Mouse (Mus musculus) kidney, adult 2 months (tissue): ENCODE measurements around the gene Nav3. TPM values are rescaled to one million over a fixed set of nuclear protein-coding genes. Genes with fewer than 3 reads are reported as not detected.

Source experiments
- DNase-seq: peaks from one replicate; pipeline ENCODE4 v3.0.0; 2021
- H3K27ac ChIP-seq: fragments of 200-500 bp; 2 replicates; pipeline ENCODE4 v1.5.1; 2012; ENCODE audit warnings: low read depth, low read length, control low read depth, inconsistent platforms; ENCODE audit not compliant: insufficient read depth
- H3K27me3 ChIP-seq: fragments of 200-500 bp; replicated peaks from 2 replicates; pipeline ENCODE4 v1.6.1; 2012; ENCODE audit warnings: mild to moderate bottlenecking, moderate library complexity, low read length, inconsistent platforms; ENCODE audit not compliant: control insufficient read depth, insufficient read depth
- H3K36me3 ChIP-seq: fragments of 200-500 bp; 2 replicates; pipeline ENCODE4 v1.6.1; 2012; ENCODE audit warnings: mild to moderate bottlenecking, moderate library complexity, low read length, inconsistent platforms; ENCODE audit not compliant: control insufficient read depth, insufficient read depth
- H3K4me1 ChIP-seq: fragments of 200-500 bp; 2 replicates; pipeline ENCODE4 v1.6.1; 2011; ENCODE audit warnings: low read length; ENCODE audit not compliant: control insufficient read depth, insufficient read depth
- H3K4me3 ChIP-seq: fragments of 200-500 bp; 2 replicates; pipeline ENCODE4 v1.5.1; 2011; ENCODE audit warnings: mild to moderate bottlenecking, low read depth, low read length, control low read depth; ENCODE audit not compliant: insufficient read depth
- CTCF ChIP-seq: fragments of 200-500 bp; conservative IDR thresholded peaks from 2 replicates; pipeline ENCODE4 v1.5.1; 2011; ENCODE audit warnings: low read depth, mild to moderate bottlenecking, control low read depth, low read length, moderate library complexity, mixed read lengths; ENCODE audit not compliant: insufficient read depth, insufficient read length
- POLR2A ChIP-seq: fragments of 200-500 bp; IDR thresholded peaks from one replicate; pipeline ENCODE4 v1.6.1; 2011; ENCODE audit warnings: low read depth, low read length, control low read depth
- WGBS: fragments of 180-500 bp; shearing (Covaris S2); methylation state at CpG from one replicate; pipeline ENCODE4 v1.1.7; 2018; 5-methylcytosine and 5-hydroxymethylcytosine counted together
- polyA plus RNA-seq: library from polyadenylated mRNA; depleted of rRNA; stranded (reverse); fragments of >200 nt; gene quantifications from 2 replicates; pipeline ENCODE4 v1.2.3, GENCODE M21; 2012

Gene Nav3
- polyA plus RNA-seq, 1 experiment, result 1.8 TPM

DNA sequence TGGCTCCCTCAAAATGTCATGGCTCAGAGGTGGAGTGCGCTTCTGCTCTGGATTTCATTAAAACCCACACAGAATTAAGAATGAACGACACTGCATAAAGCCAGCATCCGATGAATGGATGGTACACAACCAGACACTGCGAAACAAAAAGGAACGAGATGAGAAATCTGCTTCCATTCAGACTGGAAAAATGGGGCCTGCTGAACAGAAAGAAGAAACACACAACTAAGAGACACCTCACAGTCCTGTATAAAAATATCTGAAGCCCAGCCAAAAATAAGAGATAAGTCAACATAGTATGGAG is 526.7 kb downstream of the Nav3 start:
- H3K27me3 ChIP-seq, result no peaks in the 10 kb centered on the region
- DNase-seq, result no peak
- no peaks in the 10 kb centered on the region for H3K36me3 ChIP-seq
- H3K4me3 ChIP-seq, result no peak overlapping the region
- no peaks in the 10 kb centered on the region for H3K4me1 ChIP-seq
- no peak for TF ChIP-seq CTCF
- no peak for TF ChIP-seq POLR2A
- H3K27ac ChIP-seq, result no peak overlapping the region
- WGBS, result 66% methylated on average over 5 of the region's 5 CpGs

DNA sequence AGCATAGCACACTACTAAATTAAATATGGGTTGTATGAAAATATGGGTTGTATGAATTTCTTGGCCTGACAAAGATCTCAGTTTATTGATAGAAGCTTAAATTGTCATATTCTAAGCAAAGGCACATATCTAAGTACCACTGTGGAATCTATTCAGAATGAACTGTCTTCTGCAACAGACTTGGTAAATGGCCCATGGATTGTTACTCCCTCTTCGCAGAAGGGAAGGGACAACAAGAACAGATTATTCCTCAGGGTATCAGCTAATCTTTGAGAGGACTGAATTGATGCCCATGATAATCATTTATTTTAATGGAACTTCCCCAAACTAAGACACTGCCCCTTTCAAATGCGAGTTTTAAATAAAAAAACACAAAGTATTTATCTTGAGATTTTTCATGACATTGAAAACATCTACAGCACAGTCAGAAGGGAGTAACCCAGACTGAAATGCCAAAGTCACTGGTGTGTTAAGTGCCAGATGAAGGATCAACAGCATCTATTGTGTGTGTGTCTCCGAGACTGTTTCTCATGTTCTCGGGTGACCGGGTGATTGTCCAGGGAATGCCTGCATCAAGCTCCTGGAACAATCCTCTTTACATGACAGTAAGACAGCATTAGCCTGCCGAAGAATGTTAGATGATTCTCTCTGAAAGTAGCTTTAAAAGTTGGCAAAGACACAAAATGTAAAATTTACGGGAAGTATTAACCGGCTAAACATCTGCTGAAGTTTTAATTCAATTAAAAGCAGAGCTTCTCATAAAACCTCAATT is 527.3 kb downstream of the Nav3 start:
- 32% methylated on average over 8 of the region's 8 CpGs for WGBS

GRCm38 (mm10) chr10:109926149-109926548 is 529.9 kb downstream of the Nav3 start:
- H3K4me1 ChIP-seq, result no peaks in the 10 kb centered on the region
- 65% methylated on average over 3 of the region's 3 CpGs for WGBS

More for the DNA sequence above, 527.3 kb downstream of the Nav3 start:
- TF ChIP-seq POLR2A (no peak), CTCF (no peak)
- DNase-seq, result no peak
- Histone ChIP-seq H3K4me3 (no peak overlapping the region), H3K36me3 (no peaks in the 10 kb centered on the region), H3K27me3 (no peaks in the 10 kb centered on the region), H3K4me1 (no peaks in the 10 kb centered on the region), H3K27ac (no peak overlapping the region)

GRCm38 (mm10) chr10:109924136-109924535 is 531.9 kb downstream of the Nav3 start:
- H3K27ac ChIP-seq, result no peak overlapping the region
- no peaks in the 10 kb centered on the region for H3K4me1 ChIP-seq
- no peak overlapping the region for H3K4me3 ChIP-seq
- no peaks in the 10 kb centered on the region for H3K36me3 ChIP-seq
- TF ChIP-seq CTCF (no peak), POLR2A (no peak)
- WGBS, result 66% methylated on average over 2 of the region's 2 CpGs
- H3K27me3 ChIP-seq, result no peaks in the 10 kb centered on the region
- DNase-seq, result no peak

More at GRCm38 (mm10) chr10:109926149-109926548, 529.9 kb downstream of the Nav3 start:
- Histone ChIP-seq H3K27ac (no peak overlapping the region), H3K36me3 (no peaks in the 10 kb centered on the region), H3K4me3 (no peak overlapping the region), H3K27me3 (no peaks in the 10 kb centered on the region)
- TF ChIP-seq CTCF (no peak), POLR2A (no peak)
- no peak for DNase-seq

DNA sequence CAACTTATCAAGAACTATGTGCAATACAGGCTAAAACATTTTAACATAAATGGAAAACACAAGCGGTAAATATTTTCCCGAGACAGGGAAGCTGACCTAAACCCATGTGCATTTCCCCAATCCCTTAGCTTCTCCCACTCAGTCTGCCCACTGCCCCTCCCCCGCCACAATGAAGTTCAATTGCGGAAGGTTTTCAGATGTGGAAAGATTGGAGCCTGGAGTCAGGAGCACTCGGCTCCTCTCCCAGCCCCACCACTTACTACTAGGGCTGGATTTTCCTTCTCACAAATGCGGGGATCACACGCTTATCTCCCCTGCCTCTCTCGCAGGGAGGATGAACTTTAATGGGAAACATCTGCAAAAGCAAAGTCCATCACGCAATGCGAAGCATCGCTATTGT is 534.6 kb downstream of the Nav3 start:
- DNase-seq, result no peak
- no peaks in the 10 kb centered on the region for H3K27me3 ChIP-seq
- H3K4me3 ChIP-seq, result peak overlapping the region; percentile 3; the same call in 1 of the 2 replicates
- no peak overlapping the region for H3K27ac ChIP-seq
- no peaks in the 10 kb centered on the region for H3K36me3 ChIP-seq
- 62% methylated on average over 11 of the region's 11 CpGs for WGBS
- no peaks in the 10 kb centered on the region for H3K4me1 ChIP-seq
- TF ChIP-seq CTCF (no peak), POLR2A (no peak)

DNA sequence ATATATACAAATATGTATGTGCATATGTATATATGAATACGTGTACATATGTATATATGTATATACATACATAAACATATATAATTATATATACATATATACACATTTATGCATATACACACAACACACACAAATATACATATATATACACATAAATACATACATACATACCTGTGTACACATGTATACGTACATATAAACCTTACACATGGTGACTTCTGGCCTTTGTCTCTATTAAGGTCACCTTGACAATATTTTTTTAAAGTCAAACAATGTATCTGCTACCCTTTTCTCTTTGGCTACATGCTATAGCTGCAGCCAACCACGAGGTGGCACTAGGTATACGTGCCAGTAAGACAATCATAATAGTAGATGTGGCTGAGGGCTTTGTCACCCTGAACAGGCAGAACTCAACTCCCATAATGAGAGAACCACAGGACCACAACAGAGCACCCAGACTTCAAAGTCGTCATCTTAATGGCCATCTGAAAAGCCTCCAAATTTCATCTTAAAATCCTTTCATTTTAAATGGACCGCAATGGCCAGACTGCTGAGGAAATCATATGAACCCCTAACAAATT is 535.3 kb downstream of the Nav3 start:
- 13% methylated on average over 6 of the region's 6 CpGs for WGBS
- DNase-seq, result peak; percentile 64
- TF ChIP-seq POLR2A, result no peak
- peak; percentile 78 for TF ChIP-seq CTCF

DNA sequence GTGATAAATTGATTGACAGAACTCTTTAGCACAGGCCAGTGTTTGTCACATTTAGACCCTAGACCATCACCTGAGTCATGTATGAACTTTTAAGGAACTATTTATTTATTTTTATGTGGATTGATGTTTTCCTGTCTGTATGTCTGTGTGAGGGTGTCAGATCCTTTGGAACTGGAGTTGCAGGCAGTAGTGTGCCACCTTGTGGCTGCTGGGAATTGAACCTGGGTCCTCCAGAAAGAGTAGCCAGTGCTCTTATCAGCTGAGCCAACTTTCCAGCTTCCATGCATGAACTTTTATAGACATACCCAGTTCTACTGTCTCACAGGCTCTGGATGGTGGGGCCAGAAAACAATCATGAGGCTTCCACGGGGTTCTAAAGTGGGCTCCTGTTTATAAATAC is 536.5 kb downstream of the Nav3 start:
- Histone ChIP-seq H3K27me3 (no peaks in the 10 kb centered on the region), H3K4me3 (no peak overlapping the region), H3K36me3 (no peaks in the 10 kb centered on the region), H3K4me1 (no peaks in the 10 kb centered on the region), H3K27ac (no peak overlapping the region)
- TF ChIP-seq CTCF (0 out of 2 replicates have a peak, but pooled peaks have one; percentile 20), POLR2A (no peak)
- 44% methylated on average over 1 of the region's 1 CpGs for WGBS
- DNase-seq, result no peak

More for the DNA sequence above, 535.3 kb downstream of the Nav3 start:
- Histone ChIP-seq H3K36me3 (no peaks in the 10 kb centered on the region), H3K27ac (no peak overlapping the region), H3K27me3 (no peaks in the 10 kb centered on the region), H3K4me1 (no peaks in the 10 kb centered on the region), H3K4me3 (no peak overlapping the region)
